Mouse (Mus musculus) limb, embryonic 11.5 days (tissue): ENCODE results near the gene Dtx2. TPM values are rescaled to one million over a fixed set of nuclear protein-coding genes. Genes with fewer than 3 reads are reported as not detected.
"Not testable (repeated sequence)": the region's sequence is repeated elsewhere in the genome, so short reads cannot be mapped to it uniquely, and the experiment has no call there.

Experiments
- ATAC-seq: fragments of 200-750 bp; cut with Nextera tagmentation; 2 replicates; pipeline ENCODE4 v1.8.0; 2017; ENCODE audit warnings: low read depth; ENCODE audit not compliant: insufficient number of reproducible peaks, low FRiP score, low TSS enrichment
- DNase-seq: peaks from one replicate; pipeline ENCODE4 v3.0.0-alpha.2; 2015; ENCODE audit warnings: low spot score
- H3K27ac ChIP-seq: fragments of 300-500 bp; sonication (generic); replicated peaks from 2 replicates; pipeline ENCODE4 v1.5.1; 2014; ENCODE audit warnings: low read depth, mild to moderate bottlenecking, low read length
- H3K27me3 ChIP-seq: fragments of 300-500 bp; sonication (generic); 2 replicates; pipeline ENCODE4 v1.6.1; 2014; ENCODE audit warnings: mild to moderate bottlenecking, low read length, mixed read lengths; ENCODE audit not compliant: control insufficient read depth, insufficient read depth
- H3K36me3 ChIP-seq: fragments of 300-500 bp; sonication (generic); 2 replicates; pipeline ENCODE4 v1.6.1; 2014; ENCODE audit warnings: mild to moderate bottlenecking, low read length, moderate library complexity, mixed read lengths; ENCODE audit not compliant: control insufficient read depth, insufficient read depth
- H3K4me1 ChIP-seq: fragments of 300-500 bp; sonication (generic); 2 replicates; pipeline ENCODE4 v1.6.1; 2014; ENCODE audit warnings: low read length, mixed read lengths; ENCODE audit not compliant: control insufficient read depth, insufficient read depth
- H3K4me2 ChIP-seq: fragments of 300-500 bp; sonication (generic); 2 replicates; pipeline ENCODE4 v1.6.1; 2014; ENCODE audit warnings: low read depth, mild to moderate bottlenecking, moderate library complexity; ENCODE audit not compliant: severe bottlenecking
- H3K4me3 ChIP-seq: fragments of 300-500 bp; sonication (generic); 2 replicates; pipeline ENCODE4 v1.5.1; 2014; ENCODE audit warnings: low read depth, low read length
- H3K9ac ChIP-seq: fragments of 300-500 bp; sonication (generic); 2 replicates; pipeline ENCODE4 v1.6.1; 2014; ENCODE audit warnings: mild to moderate bottlenecking, low read length
- H3K9me3 ChIP-seq: fragments of 300-500 bp; sonication (generic); 2 replicates; pipeline ENCODE4 v1.6.1; 2016; ENCODE audit warnings: low read length; ENCODE audit not compliant: control insufficient read depth
- whole genome bisulfite sequencing: fragments of 180-500 bp; shearing (Covaris S2); extraction: QIAGEN DNeasy Blood & Tissue Kit; methylation state at CpG from one replicate; pipeline ENCODE4 v1.1.7; 2014; 5-methylcytosine and 5-hydroxymethylcytosine counted together
- polyA plus RNA-seq: library from polyadenylated mRNA; unstranded; fragments of >200 nt; fragmentation: Nextera tagmentation; extraction: Ambion mirVana; gene quantifications from 2 replicates; pipeline ENCODE4 v1.2.1, GENCODE M21; 2014

Dtx2 gene
- polyA plus RNA-seq, 1 experiment from 2014 or later, result 32.3 TPM

- Histone ChIP-seq H3K27me3 (no peaks in the 10 kb centered on the region), H3K9ac (no peak within 1 kb of the TSS), H3K36me3 (no peaks in the 10 kb centered on the region), H3K4me1 (no peaks in the 10 kb centered on the region), H3K9me3 (no peaks in the 10 kb centered on the region), H3K4me3 (no peak within 1 kb of the TSS), H3K27ac (no peak within 1 kb of the TSS), H3K4me2 (no peak within 1 kb of the TSS)
- no peak for ATAC-seq
- DNase-seq, result no peak
- WGBS, result 68% methylated on average over 17 of the region's 17 CpGs
Measured at GRCm38 (mm10) chr5:136038258-136039214, 43.9 kb downstream of the Dtx2 start, which contains the start of gene Upk3b. Gene Upk3b, plus strand, starts transcription at chr5:136038496.

- ATAC-seq (no peak), DNase-seq (peak; percentile 24)
- Histone ChIP-seq H3K27ac (no peak overlapping the region), H3K4me3 (no peak overlapping the region), H3K4me1 (no peaks in the 10 kb centered on the region), H3K4me2 (no peak overlapping the region), H3K27me3 (no peaks in the 10 kb centered on the region), H3K9ac (no peak overlapping the region), H3K9me3 (no peaks in the 10 kb centered on the region), H3K36me3 (no peaks in the 10 kb centered on the region)
- WGBS, result 58% methylated on average over 5 of the region's 5 CpGs
Measured at GRCm38 (mm10) chr5:136040210-136040609, 45.6 kb downstream of the Dtx2 start.

- no peaks in the 10 kb centered on the region for H3K9me3 ChIP-seq
- WGBS, result 29% methylated on average over 2 of the region's 2 CpGs
Measured at GRCm38 (mm10) chr5:136041260-136041659, 46.7 kb downstream of the Dtx2 start.

GRCm38 (mm10) chr5:136041666-136042065 lies 47.1 kb downstream of the Dtx2 start:
- Histone ChIP-seq H3K4me1 (no peaks in the 10 kb centered on the region), H3K9ac (no peak overlapping the region), H3K4me2 (no peak overlapping the region), H3K4me3 (no peak overlapping the region), H3K27me3 (no peaks in the 10 kb centered on the region), H3K9me3 (no peaks in the 10 kb centered on the region), H3K27ac (no peak overlapping the region), H3K36me3 (no peaks in the 10 kb centered on the region)
- no peak for DNase-seq
- 93% methylated on average over 8 of the region's 8 CpGs for WGBS
- no peak for ATAC-seq

More at GRCm38 (mm10) chr5:136041260-136041659, 46.7 kb downstream of the Dtx2 start:
- Histone ChIP-seq H3K27me3 (no peaks in the 10 kb centered on the region), H3K36me3 (no peaks in the 10 kb centered on the region), H3K9ac (no peak overlapping the region), H3K27ac (no peak overlapping the region), H3K4me3 (no peak overlapping the region), H3K4me2 (no peak overlapping the region), H3K4me1 (no peaks in the 10 kb centered on the region)
- DNase-seq (no peak), ATAC-seq (no peak)

GRCm38 (mm10) chr5:136044865-136045264 lies 50.3 kb downstream of the Dtx2 start:
- H3K4me2 ChIP-seq, result no peak overlapping the region
- H3K27ac ChIP-seq, result no peak overlapping the region
- 72% methylated on average over 13 of the region's 13 CpGs for WGBS
- H3K9me3 ChIP-seq, result no peaks in the 10 kb centered on the region
- no peak for ATAC-seq
- H3K36me3 ChIP-seq, result no peaks in the 10 kb centered on the region
- no peak overlapping the region for H3K9ac ChIP-seq
- H3K4me1 ChIP-seq, result no peaks in the 10 kb centered on the region
- H3K4me3 ChIP-seq, result no peak overlapping the region
- DNase-seq, result no peak
- no peaks in the 10 kb centered on the region for H3K27me3 ChIP-seq

GRCm38 (mm10) chr5:136045408-136045807 lies 50.8 kb downstream of the Dtx2 start:
- Histone ChIP-seq H3K9me3 (no peaks in the 10 kb centered on the region), H3K4me3 (no peak overlapping the region), H3K4me2 (no peak overlapping the region), H3K36me3 (no peaks in the 10 kb centered on the region), H3K27ac (no peak overlapping the region), H3K9ac (no peak overlapping the region), H3K4me1 (no peaks in the 10 kb centered on the region), H3K27me3 (no peaks in the 10 kb centered on the region)
- WGBS, result 42% methylated on average over 9 of the region's 9 CpGs
- ATAC-seq, result no peak
- DNase-seq, result peak; percentile 41

GRCm38 (mm10) chr5:136045987-136046386 lies 51.4 kb downstream of the Dtx2 start:
- Histone ChIP-seq H3K36me3 (no peaks in the 10 kb centered on the region), H3K4me1 (no peaks in the 10 kb centered on the region), H3K27me3 (no peaks in the 10 kb centered on the region), H3K27ac (no peak overlapping the region), H3K4me2 (no peak overlapping the region), H3K4me3 (no peak overlapping the region), H3K9ac (no peak overlapping the region), H3K9me3 (no peaks in the 10 kb centered on the region)
- no peak for ATAC-seq
- peak; percentile 96 for DNase-seq
- 6% methylated on average over 10 of the region's 10 CpGs for WGBS

- DNase-seq, H3K9me3 ChIP-seq, H3K4me2 ChIP-seq, ATAC-seq, H3K27me3 ChIP-seq, H3K9ac ChIP-seq, H3K4me3 ChIP-seq, H3K4me1 ChIP-seq, H3K27ac ChIP-seq, H3K36me3 ChIP-seq: not testable (repeated sequence)
Measured at GRCm38 (mm10) chr5:136048541-136048940, 53.9 kb downstream of the Dtx2 start.
